Mouse (Mus musculus): ENCODE data around the gene Rcsd1. TPM values are rescaled to one million over a fixed set of nuclear protein-coding genes. Genes with fewer than 3 reads are reported as not detected.

The Rcsd1 gene
- polyA plus RNA-seq, 1 experiment from 2014 or later, result 111 TPM

DNA sequence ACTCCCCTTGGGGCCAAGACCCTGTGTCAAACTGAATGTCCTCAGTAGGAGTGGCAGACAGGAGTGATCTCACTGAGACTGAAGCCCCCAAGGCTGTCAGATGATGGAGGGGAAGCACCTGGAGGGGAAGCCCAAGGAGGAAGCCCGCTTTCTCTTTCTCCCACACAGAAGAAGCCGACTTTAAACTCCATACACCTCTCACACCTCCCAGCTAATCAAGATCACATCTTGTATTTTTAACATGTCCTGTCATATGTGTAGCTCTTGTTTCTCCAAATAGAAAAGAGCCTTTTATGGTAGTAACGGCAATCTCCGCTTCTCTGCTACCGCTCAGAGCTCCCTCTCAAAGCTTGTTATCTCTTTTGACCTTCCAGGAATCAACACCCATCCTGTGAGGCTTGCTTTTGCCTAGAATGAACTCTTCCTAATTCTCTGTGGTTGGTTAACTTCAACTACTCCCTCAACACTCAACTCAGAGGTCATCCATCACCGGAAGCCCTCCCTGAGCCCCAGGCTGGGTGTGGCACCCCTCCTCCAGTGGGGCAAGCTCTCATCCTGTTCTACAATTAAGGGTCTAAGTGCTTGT lies 8.5 kb downstream of the Rcsd1 start:
- WGBS, result 17% methylated on average over 6 of the region's 6 CpGs
- peak; percentile 19; the same call in 1 of the 2 replicates for ATAC-seq (replicated peaks; ENCODE audit: extremely low read depth, insufficient read depth, low FRiP score)
- peaks cover 83% of the 10 kb centered on the region for H3K4me1 ChIP-seq (ENCODE audit: control insufficient read depth, insufficient read depth, low read length)

DNA sequence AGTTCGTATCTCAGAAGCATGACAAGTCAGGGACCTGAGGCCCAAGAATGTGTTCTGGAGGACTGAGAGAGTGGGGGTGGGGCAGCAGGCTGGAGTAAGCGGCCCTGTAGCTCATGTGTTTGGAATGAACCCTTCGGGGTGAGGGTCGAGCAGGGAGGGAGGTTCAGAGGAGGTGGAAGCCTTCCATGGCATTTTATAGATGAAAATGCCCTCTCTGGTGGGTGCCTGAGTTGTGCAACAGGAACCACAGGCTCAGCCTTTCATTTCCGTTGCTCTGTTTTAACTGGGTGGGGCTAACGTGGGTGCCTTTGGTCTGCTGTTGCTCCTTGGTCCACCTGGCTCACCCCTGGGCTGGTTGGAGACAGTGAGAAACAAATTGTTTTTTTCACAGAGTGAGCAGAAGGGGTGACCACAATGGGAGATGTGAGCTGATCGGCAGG lies 9.2 kb downstream of the Rcsd1 start:
- Histone ChIP-seq H3K9me3 (replicated peaks; ENCODE audit: control insufficient read depth, low read length) (no peaks in the 10 kb centered on the region), H3K36me3 (ENCODE audit: control insufficient read depth, insufficient read depth) (peaks cover 2% of the 10 kb centered on the region; the same call in 1 of the 2 replicates), H3K9ac (ENCODE audit: low read length) (peak overlapping the region; percentile 48), H3K4me1 (ENCODE audit: control insufficient read depth, insufficient read depth, low read length) (peaks cover 83% of the 10 kb centered on the region), H3K4me2 (ENCODE audit: low read depth, low read length) (peak overlapping the region; percentile 66), H3K27me3 (ENCODE audit: control insufficient read depth, insufficient read depth, low read length) (no peaks in the 10 kb centered on the region), H3K4me3 (ENCODE audit: low read length) (no peak overlapping the region), H3K27ac (ENCODE audit: low read length) (peak overlapping the region; percentile 90)
- WGBS, result 17% methylated on average over 7 of the region's 7 CpGs
- peak; percentile 7; the same call in 1 of the 2 replicates for ATAC-seq (replicated peaks; ENCODE audit: extremely low read depth, insufficient read depth, low FRiP score)

More for the DNA sequence above, 8.5 kb downstream of the Rcsd1 start:
- Histone ChIP-seq H3K27me3 (ENCODE audit: control insufficient read depth, insufficient read depth, low read length) (no peaks in the 10 kb centered on the region), H3K4me2 (ENCODE audit: low read depth, low read length) (peak overlapping the region; percentile 66), H3K4me3 (ENCODE audit: low read length) (peak overlapping the region; percentile 9; the same call in 1 of the 2 replicates), H3K27ac (ENCODE audit: low read length) (peak overlapping the region; percentile 90), H3K36me3 (ENCODE audit: control insufficient read depth, insufficient read depth) (no peaks in the 10 kb centered on the region; the same call in 1 of the 2 replicates), H3K9me3 (replicated peaks; ENCODE audit: control insufficient read depth, low read length) (no peaks in the 10 kb centered on the region), H3K9ac (ENCODE audit: low read length) (peak overlapping the region; percentile 65)

DNA sequence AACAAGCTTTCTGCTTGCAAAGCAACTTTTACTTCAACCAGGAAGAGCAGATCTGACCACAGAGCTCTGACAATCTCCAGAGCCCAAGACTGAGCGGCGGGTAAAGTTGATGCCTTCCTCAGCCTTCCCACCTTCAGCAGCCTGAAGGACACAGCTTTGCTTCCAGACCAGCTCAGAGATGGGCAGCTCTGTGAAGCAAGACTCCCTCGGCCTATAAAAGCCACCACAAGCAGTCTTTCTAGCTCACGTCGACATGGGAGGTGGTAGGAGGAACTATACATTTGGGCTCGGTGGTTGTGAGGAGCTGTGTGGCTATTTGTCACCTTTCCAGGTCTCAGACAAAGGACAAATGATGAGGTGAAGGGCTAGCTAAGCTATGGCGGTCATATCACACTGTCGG lies 11.9 kb downstream of the Rcsd1 start:
- no peak for ATAC-seq (replicated peaks; ENCODE audit: extremely low read depth, insufficient read depth, low FRiP score)
- no peaks in the 10 kb centered on the region for H3K9me3 ChIP-seq (replicated peaks; ENCODE audit: control insufficient read depth, low read length)
- H3K36me3 ChIP-seq (ENCODE audit: control insufficient read depth, insufficient read depth), result peaks cover 2% of the 10 kb centered on the region; the same call in 1 of the 2 replicates
- H3K4me2 ChIP-seq (ENCODE audit: low read depth, low read length), result no peak overlapping the region
- WGBS, result 51% methylated on average over 8 of the region's 8 CpGs
- no peak overlapping the region for H3K4me3 ChIP-seq (ENCODE audit: low read length)
- H3K4me1 ChIP-seq (ENCODE audit: control insufficient read depth, insufficient read depth, low read length), result peaks cover 83% of the 10 kb centered on the region
- H3K9ac ChIP-seq (ENCODE audit: low read length), result no peak overlapping the region
- no peaks in the 10 kb centered on the region for H3K27me3 ChIP-seq (ENCODE audit: control insufficient read depth, insufficient read depth, low read length)
- H3K27ac ChIP-seq (ENCODE audit: low read length), result 0 out of 2 replicates have a peak overlapping the region, but pooled peaks have one; percentile 26

DNA sequence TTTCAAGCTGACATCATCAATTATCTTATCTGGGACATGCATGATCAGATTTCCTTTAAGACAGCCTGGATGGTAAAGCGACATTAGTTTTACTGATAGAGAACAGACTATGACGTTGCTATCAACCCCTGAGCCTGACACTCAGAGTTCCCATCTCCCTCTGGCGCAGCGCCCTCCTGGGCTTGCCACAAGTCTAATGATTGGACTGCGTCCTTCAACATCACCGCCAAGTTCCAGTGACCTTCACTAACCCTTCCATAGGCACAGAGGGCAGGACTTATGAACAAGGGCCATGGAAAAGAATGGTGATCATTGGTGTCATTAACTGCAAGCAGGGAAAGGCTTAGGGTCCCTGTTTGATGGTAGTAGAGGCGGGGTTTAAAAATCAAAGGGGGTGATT lies 12.7 kb downstream of the Rcsd1 start:
- Histone ChIP-seq H3K4me2 (ENCODE audit: low read depth, low read length) (no peak overlapping the region), H3K27me3 (ENCODE audit: control insufficient read depth, insufficient read depth, low read length) (no peaks in the 10 kb centered on the region), H3K36me3 (ENCODE audit: control insufficient read depth, insufficient read depth) (peaks cover 2% of the 10 kb centered on the region; the same call in 1 of the 2 replicates), H3K9me3 (replicated peaks; ENCODE audit: control insufficient read depth, low read length) (no peaks in the 10 kb centered on the region), H3K4me1 (ENCODE audit: control insufficient read depth, insufficient read depth, low read length) (peaks cover 82% of the 10 kb centered on the region), H3K4me3 (ENCODE audit: low read length) (no peak overlapping the region), H3K9ac (ENCODE audit: low read length) (no peak overlapping the region), H3K27ac (ENCODE audit: low read length) (peak overlapping the region; percentile 64)
- 47% methylated on average over 7 of the region's 7 CpGs for WGBS
- no peak for ATAC-seq (replicated peaks; ENCODE audit: extremely low read depth, insufficient read depth, low FRiP score)

DNA sequence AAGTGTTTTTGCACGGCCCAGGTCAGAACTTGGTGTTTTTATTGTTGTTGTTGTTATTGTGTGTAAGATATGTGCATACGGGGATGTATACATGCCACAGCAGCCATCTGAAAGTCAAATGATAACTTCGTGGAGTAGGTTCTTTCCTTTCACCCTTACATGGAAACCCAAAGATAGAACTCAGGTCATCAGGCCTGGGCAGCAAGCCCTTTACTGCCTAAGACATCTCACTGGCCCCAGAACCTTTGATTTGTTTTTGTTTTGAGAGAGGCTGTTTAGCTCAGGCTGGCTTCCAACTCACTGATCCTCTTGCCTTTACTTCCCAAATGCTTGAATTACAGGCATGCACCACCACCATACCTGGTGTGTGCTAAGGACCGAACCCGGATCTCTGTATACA lies 13.5 kb downstream of the Rcsd1 start:
- no peak overlapping the region for H3K4me3 ChIP-seq (ENCODE audit: low read length)
- peaks cover 2% of the 10 kb centered on the region; the same call in 1 of the 2 replicates for H3K36me3 ChIP-seq (ENCODE audit: control insufficient read depth, insufficient read depth)
- no peaks in the 10 kb centered on the region for H3K9me3 ChIP-seq (replicated peaks; ENCODE audit: control insufficient read depth, low read length)
- H3K4me2 ChIP-seq (ENCODE audit: low read depth, low read length), result no peak overlapping the region
- ATAC-seq (replicated peaks; ENCODE audit: extremely low read depth, insufficient read depth, low FRiP score), result no peak
- no peak overlapping the region for H3K9ac ChIP-seq (ENCODE audit: low read length)
- peaks cover 82% of the 10 kb centered on the region for H3K4me1 ChIP-seq (ENCODE audit: control insufficient read depth, insufficient read depth, low read length)
- H3K27ac ChIP-seq (ENCODE audit: low read length), result peak overlapping the region; percentile 19
- WGBS, result 69% methylated on average over 5 of the region's 5 CpGs
- H3K27me3 ChIP-seq (ENCODE audit: control insufficient read depth, insufficient read depth, low read length), result no peaks in the 10 kb centered on the region

DNA sequence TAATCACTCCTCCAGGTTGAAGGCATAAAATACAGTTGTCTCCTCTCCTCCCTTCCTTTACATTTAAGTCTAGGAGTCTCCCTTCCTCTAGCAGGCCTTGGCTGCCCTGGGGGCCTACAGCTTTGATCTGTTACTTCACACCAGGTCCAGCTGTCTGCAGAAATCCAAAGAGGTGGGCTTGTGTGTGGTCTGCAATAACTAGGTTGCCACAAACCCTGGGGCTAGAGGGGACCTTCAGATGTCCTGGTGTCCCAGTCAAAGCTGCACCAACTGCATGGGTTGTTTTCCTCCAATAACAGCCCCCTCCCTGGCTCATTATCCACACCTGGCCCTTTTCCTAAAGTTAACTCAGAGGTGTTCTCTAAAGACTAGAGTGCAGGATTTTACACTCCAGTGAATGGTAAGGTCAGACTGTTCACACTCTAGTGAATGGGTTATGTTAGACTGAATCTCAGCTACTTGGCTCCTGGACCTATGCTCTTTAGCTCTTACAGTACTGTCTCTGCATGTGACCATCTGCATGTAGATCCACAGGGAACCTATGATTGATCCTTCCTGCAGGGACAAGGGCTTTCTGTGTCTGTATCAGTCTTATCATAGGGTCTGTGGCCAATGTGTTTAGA lies 14.1 kb downstream of the Rcsd1 start:
- Histone ChIP-seq H3K4me1 (ENCODE audit: control insufficient read depth, insufficient read depth, low read length) (peaks cover 82% of the 10 kb centered on the region), H3K36me3 (ENCODE audit: control insufficient read depth, insufficient read depth) (peaks cover 2% of the 10 kb centered on the region; the same call in 1 of the 2 replicates), H3K9ac (ENCODE audit: low read length) (no peak overlapping the region)

DNA sequence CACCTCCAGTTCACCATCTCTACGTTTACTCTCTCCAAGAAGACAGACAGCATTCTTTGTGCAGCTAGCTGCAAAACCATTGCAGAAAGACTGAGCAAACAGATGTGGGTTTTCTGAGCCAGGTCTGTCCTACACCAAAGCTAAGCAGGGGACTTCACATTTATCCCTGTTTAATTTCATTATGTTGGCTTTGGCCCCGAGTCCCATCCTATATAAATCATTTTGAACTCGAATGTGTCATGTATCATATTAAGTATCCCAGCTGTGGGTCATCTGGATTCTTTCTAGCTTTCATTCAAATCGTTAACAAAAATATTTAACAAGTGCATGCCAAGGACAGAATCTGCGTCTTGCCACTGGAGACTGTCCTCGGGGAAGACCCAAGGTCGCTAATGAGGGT lies 15.7 kb downstream of the Rcsd1 start:
- Histone ChIP-seq H3K9me3 (replicated peaks; ENCODE audit: control insufficient read depth, low read length) (no peaks in the 10 kb centered on the region), H3K27me3 (ENCODE audit: control insufficient read depth, insufficient read depth, low read length) (no peaks in the 10 kb centered on the region), H3K4me3 (ENCODE audit: low read length) (no peak overlapping the region), H3K4me1 (ENCODE audit: control insufficient read depth, insufficient read depth, low read length) (peaks cover 88% of the 10 kb centered on the region), H3K4me2 (ENCODE audit: low read depth, low read length) (no peak overlapping the region), H3K27ac (ENCODE audit: low read length) (peak overlapping the region; percentile 19), H3K9ac (ENCODE audit: low read length) (0 out of 2 replicates have a peak overlapping the region, but pooled peaks have one; percentile 30), H3K36me3 (ENCODE audit: control insufficient read depth, insufficient read depth) (peaks cover 2% of the 10 kb centered on the region; the same call in 1 of the 2 replicates)
- no peak for ATAC-seq (replicated peaks; ENCODE audit: extremely low read depth, insufficient read depth, low FRiP score)
- 34% methylated on average over 7 of the region's 7 CpGs for WGBS

More for the DNA sequence above, 14.1 kb downstream of the Rcsd1 start:
- Histone ChIP-seq H3K4me3 (ENCODE audit: low read length) (no peak overlapping the region), H3K27ac (ENCODE audit: low read length) (peak overlapping the region; percentile 19), H3K27me3 (ENCODE audit: control insufficient read depth, insufficient read depth, low read length) (no peaks in the 10 kb centered on the region), H3K9me3 (replicated peaks; ENCODE audit: control insufficient read depth, low read length) (no peaks in the 10 kb centered on the region), H3K4me2 (ENCODE audit: low read depth, low read length) (no peak overlapping the region)
- ATAC-seq (replicated peaks; ENCODE audit: extremely low read depth, insufficient read depth, low FRiP score), result no peak

DNA sequence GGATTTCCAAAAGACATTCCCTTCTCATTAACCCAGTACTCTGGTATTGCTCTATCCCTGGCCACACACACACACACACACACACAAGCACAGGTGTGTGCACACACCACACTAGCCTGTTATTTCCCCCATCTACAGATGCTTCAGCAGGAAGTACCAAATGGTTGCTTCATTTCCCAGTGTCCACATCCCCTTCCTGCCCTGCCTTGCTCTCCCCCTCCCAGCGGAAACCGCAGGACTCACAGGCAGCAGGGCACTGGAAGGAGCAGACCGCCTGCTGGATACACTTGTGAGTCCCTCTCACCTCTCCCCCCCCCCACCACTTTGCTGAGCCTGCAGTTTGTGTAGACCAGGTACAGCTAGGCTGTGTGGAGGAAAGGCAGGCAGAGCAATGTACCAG lies 18.0 kb downstream of the Rcsd1 start:
- Histone ChIP-seq H3K9me3 (replicated peaks; ENCODE audit: control insufficient read depth, low read length) (no peaks in the 10 kb centered on the region), H3K9ac (ENCODE audit: low read length) (peak overlapping the region; percentile 53; the same call in 1 of the 2 replicates), H3K27ac (ENCODE audit: low read length) (peak overlapping the region; percentile 87), H3K4me3 (ENCODE audit: low read length) (no peak overlapping the region), H3K27me3 (ENCODE audit: control insufficient read depth, insufficient read depth, low read length) (no peaks in the 10 kb centered on the region), H3K36me3 (ENCODE audit: control insufficient read depth, insufficient read depth) (peaks cover 2% of the 10 kb centered on the region; the same call in 1 of the 2 replicates), H3K4me1 (ENCODE audit: control insufficient read depth, insufficient read depth, low read length) (peaks cover 95% of the 10 kb centered on the region), H3K4me2 (ENCODE audit: low read depth, low read length) (peak overlapping the region; percentile 52)
- 15% methylated on average over 3 of the region's 3 CpGs for WGBS
- peak; percentile 25 for ATAC-seq (replicated peaks; ENCODE audit: extremely low read depth, insufficient read depth, low FRiP score)

DNA sequence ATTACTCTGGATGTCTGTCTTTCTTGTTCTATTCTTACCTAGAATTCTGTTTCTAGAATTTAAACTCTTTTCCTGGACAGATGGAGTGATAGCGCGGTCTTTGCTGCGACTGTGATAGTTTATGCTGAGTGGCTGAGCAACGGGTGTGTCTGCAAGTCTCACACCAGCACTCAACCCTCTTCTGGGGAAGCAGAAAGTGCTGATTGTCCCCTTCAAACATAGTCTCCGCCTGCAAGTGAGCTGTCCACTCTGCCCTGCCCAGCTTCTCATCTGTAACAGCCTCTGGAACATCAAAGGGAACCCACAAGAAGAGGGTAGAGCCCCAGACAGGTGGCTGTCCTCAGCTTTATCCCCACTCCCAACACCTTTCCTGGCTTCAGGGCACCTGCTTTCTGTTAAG lies 19.7 kb downstream of the Rcsd1 start:
- Histone ChIP-seq H3K27me3 (ENCODE audit: control insufficient read depth, insufficient read depth, low read length) (no peaks in the 10 kb centered on the region), H3K4me2 (ENCODE audit: low read depth, low read length) (no peak overlapping the region), H3K27ac (ENCODE audit: low read length) (peak overlapping the region; percentile 46; the same call in 1 of the 2 replicates), H3K4me1 (ENCODE audit: control insufficient read depth, insufficient read depth, low read length) (peaks cover 93% of the 10 kb centered on the region), H3K36me3 (ENCODE audit: control insufficient read depth, insufficient read depth) (no peaks in the 10 kb centered on the region), H3K9ac (ENCODE audit: low read length) (no peak overlapping the region), H3K4me3 (ENCODE audit: low read length) (no peak overlapping the region), H3K9me3 (replicated peaks; ENCODE audit: control insufficient read depth, low read length) (no peaks in the 10 kb centered on the region)
- WGBS, result 41% methylated on average over 5 of the region's 5 CpGs
- no peak for ATAC-seq (replicated peaks; ENCODE audit: extremely low read depth, insufficient read depth, low FRiP score)
